In the genomic region with DNA sequence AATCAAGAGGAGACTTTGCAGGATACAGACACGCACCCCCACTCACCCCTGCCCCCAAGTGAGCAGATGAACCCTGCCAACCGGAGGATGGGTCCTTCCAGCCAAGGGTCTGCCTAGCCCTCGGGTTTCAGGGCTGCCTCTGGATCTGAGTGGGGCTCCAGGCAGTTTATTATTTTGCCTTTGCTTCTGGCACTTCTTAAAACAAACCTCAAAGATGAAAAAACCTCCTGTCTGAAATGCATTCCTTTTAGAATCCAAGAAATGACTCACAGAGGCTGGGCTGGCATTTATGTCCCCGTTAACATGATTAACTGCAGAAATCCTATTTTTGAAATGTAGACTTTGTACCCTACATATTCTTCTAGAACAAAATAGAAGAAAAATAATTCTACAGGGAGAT, we compare ENCODE assay signal across 18 mouse cellular contexts.
DNase-seq lines count a peak whose midpoint lies in the region; ATAC-seq lines count a peak whose summit lies in the region.
"Had no signal": no experiment of that assay in that cellular context is flagged by ENCODE, and none has a peak within 500 bp of the region (broad histone marks: within the 10 kb centered on the region; RNA-seq: fewer than 3 reads in every experiment).

No protein-coding gene starts in this region.

- ATAC-seq in lung, embryonic 15.5 days (ENCODE audit: borderline replicate concordance, extremely low read depth, low FRiP score, low TSS enrichment): no peak
- peak; percentile 39; the same call in 1 of the 2 replicates for ATAC-seq in intestine, embryonic 15.5 days
- no peak for ATAC-seq in stomach, embryonic 16.5 days (ENCODE audit: insufficient read depth, low FRiP score)
- ATAC-seq: forebrain, postnatal 0 days had no signal

- no peak overlapping the region for H3K4me3 ChIP-seq in lung, embryonic 15.5 days
- no peak overlapping the region for H3K4me3 ChIP-seq in intestine, embryonic 15.5 days (replicated peaks)
- no peak overlapping the region for H3K4me3 ChIP-seq in stomach, embryonic 16.5 days (replicated peaks; ENCODE audit: low read length)
- H3K4me3 ChIP-seq: midbrain, embryonic 12.5 days had no signal

- peak; percentile 22 to 46 for DNase-seq in adrenal gland, postnatal 36 days
- DNase-seq in adrenal gland, postnatal 25 days: no peak
- DNase-seq in lung, postnatal 25 days (ENCODE audit: low spot score): no peak
- no peak for DNase-seq in cerebellum, postnatal 4 days (ENCODE audit: low spot score in 2 of 2)
- DNase-seq in cerebellum, adult 9-10 months: no peak
- DNase-seq: cerebellum, postnatal 25 days; forebrain, postnatal 0 days; gastrocnemius, postnatal 25 days; heart, postnatal 4 days; kidney, postnatal 36 days; lung, postnatal 36 days; thymus, adult 18-20 months had no signal

- H3K9ac ChIP-seq in lung, embryonic 15.5 days: no peak overlapping the region
- no peak overlapping the region for H3K9ac ChIP-seq in intestine, embryonic 15.5 days
- H3K9ac ChIP-seq in stomach, embryonic 16.5 days (ENCODE audit: low read length): no peak overlapping the region
- H3K9ac ChIP-seq: forebrain, postnatal 0 days; liver, embryonic 14.5 days; midbrain, embryonic 12.5 days had no signal

- H3K36me3 ChIP-seq in lung, embryonic 15.5 days: no peaks in the 10 kb centered on the region
- no peaks in the 10 kb centered on the region for H3K36me3 ChIP-seq in intestine, embryonic 15.5 days
- H3K36me3 ChIP-seq in stomach, embryonic 16.5 days (ENCODE audit: control insufficient read depth, insufficient read depth, low read length): no peaks in the 10 kb centered on the region
- H3K36me3 ChIP-seq: midbrain, embryonic 12.5 days had no signal

- 0 out of 2 replicates have a peak overlapping the region, but pooled peaks have one; percentile 16 for H3K27ac ChIP-seq in lung, embryonic 15.5 days
- H3K27ac ChIP-seq in intestine, embryonic 15.5 days: 0 out of 2 replicates have a peak overlapping the region, but pooled peaks have one; percentile 44
- peak overlapping the region; percentile 73; the same call in 1 of the 2 replicates for H3K27ac ChIP-seq in stomach, embryonic 16.5 days (ENCODE audit: low read length)
- H3K27ac ChIP-seq: liver, embryonic 14.5 days; midbrain, embryonic 12.5 days had no signal

- WGBS in lung, embryonic 15.5 days: 52% methylated on average over 4 of the region's 4 CpGs
- whole genome bisulfite sequencing in intestine, embryonic 15.5 days: 47% methylated on average over 4 of the region's 4 CpGs
- 38% methylated on average over 4 of the region's 4 CpGs for WGBS in stomach, embryonic 16.5 days

- H3K27me3 ChIP-seq in lung, embryonic 15.5 days: no peaks in the 10 kb centered on the region
- H3K27me3 ChIP-seq in intestine, embryonic 15.5 days (replicated peaks): no peaks in the 10 kb centered on the region
- no peaks in the 10 kb centered on the region for H3K27me3 ChIP-seq in stomach, embryonic 16.5 days (ENCODE audit: control insufficient read depth, insufficient read depth, low read length)
- H3K27me3 ChIP-seq: midbrain, embryonic 12.5 days had no signal

- peaks cover 10% of the 10 kb centered on the region; the same call in 1 of the 2 replicates for H3K4me1 ChIP-seq in lung, embryonic 15.5 days
- H3K4me1 ChIP-seq in intestine, embryonic 15.5 days (replicated peaks): 0 out of 2 replicates have a peak, but pooled peaks cover 6% of the 10 kb centered on the region
- H3K4me1 ChIP-seq in stomach, embryonic 16.5 days (ENCODE audit: control insufficient read depth, insufficient read depth, low read length): 0 out of 2 replicates have a peak, but pooled peaks cover 5% of the 10 kb centered on the region
- H3K4me1 ChIP-seq: midbrain, embryonic 12.5 days had no signal

- H3K4me2 ChIP-seq in lung, embryonic 15.5 days: no peak overlapping the region
- H3K4me2 ChIP-seq in intestine, embryonic 15.5 days (replicated peaks): no peak overlapping the region
- no peak overlapping the region for H3K4me2 ChIP-seq in stomach, embryonic 16.5 days (ENCODE audit: low read depth, low read length)
- H3K4me2 ChIP-seq: heart, embryonic 11.5 days; midbrain, embryonic 12.5 days had no signal

- H3K9me3 ChIP-seq in lung, embryonic 15.5 days: no peaks in the 10 kb centered on the region
- no peaks in the 10 kb centered on the region for H3K9me3 ChIP-seq in intestine, embryonic 15.5 days
- H3K9me3 ChIP-seq in stomach, embryonic 16.5 days (replicated peaks; ENCODE audit: control insufficient read depth, low read length): no peaks in the 10 kb centered on the region
- H3K9me3 ChIP-seq: midbrain, embryonic 12.5 days had no signal

Comparison
In these comparisons a context has a peak if more than half of its experiments do, and no peak if none do; other contexts are left out.
1. DNase-seq: peak in adrenal gland, postnatal 36 days (2 of 2); none in adrenal gland, postnatal 25 days (single experiment), lung, postnatal 25 days (single experiment), cerebellum, postnatal 4 days (0 of 2) and cerebellum, adult 9-10 months (single experiment).
2. H3K27ac ChIP-seq: peak in every context shown above with its lines; median percentile 73 in stomach, embryonic 16.5 days; 44 in intestine, embryonic 15.5 days; 16 in lung, embryonic 15.5 days.